In genomic region chr9:64341671-64342070, GRCm38 (mm10) we compare ENCODE assay signal across 8 mouse cellular contexts. TPM values are rescaled to one million over a fixed set of nuclear protein-coding genes. Genes with fewer than 3 reads are reported as not detected.
DNase-seq lines count a peak whose midpoint lies in the region; ATAC-seq and TF ChIP-seq lines count a peak whose summit lies in the region.

No protein-coding gene starts in this region.

- intact Hi-C loops in heart, postnatal 36 days (cut with DNase I): loop anchor here (2.0 to 10.0 kb wide), 3 partner anchors 59 to 619 kb away; partner anchors contain the start of genes Ints14, Rab11a and Tipin

- ATAC-seq in heart, postnatal 0 days (ENCODE audit: insufficient read depth, low read depth): no peak
- no peak for ATAC-seq in hindbrain, embryonic 16.5 days
- ATAC-seq in midbrain, embryonic 14.5 days (ENCODE audit: low FRiP score, low TSS enrichment): no peak
- ATAC-seq in megakaryocyte progenitor cell, adult 5-6 weeks (replicated peaks; ENCODE audit: poor library complexity): no peak

- no peak overlapping the region for H3K4me3 ChIP-seq in heart, postnatal 0 days (ENCODE audit: low read depth, low read length)
- peak overlapping the region; percentile 91 for H3K4me3 ChIP-seq in bone marrow macrophage, adult 2 months (ENCODE audit: insufficient read depth, low read length)
- H3K4me3 ChIP-seq in hindbrain, embryonic 16.5 days (ENCODE audit: low read length): no peak overlapping the region
- peak overlapping the region; percentile 46 for H3K4me3 ChIP-seq in midbrain, embryonic 14.5 days (replicated peaks; ENCODE audit: low read depth, low read length)

- DNase-seq in heart, postnatal 0 days (ENCODE audit: low spot score): no peak
- DNase-seq in heart, postnatal 36 days: no peak
- peak; percentile 3 for DNase-seq in midbrain, embryonic 14.5 days
- no peak for DNase-seq in adrenal gland, adult 8-10 months
- no peak for DNase-seq in cerebellum, adult 18-20 months

- TF ChIP-seq POLR2A in bone marrow macrophage, adult 2 months (IDR thresholded peaks at IDR 0.05; ENCODE audit: borderline replicate concordance, low read depth, low read length): no peak

- H3K9ac ChIP-seq in heart, postnatal 0 days (replicated peaks; ENCODE audit: low read depth, low read length): peak overlapping the region; percentile 85; the same call in 1 of the 2 replicates
- H3K9ac ChIP-seq in hindbrain, embryonic 16.5 days (ENCODE audit: low read depth, low read length): peak overlapping the region; percentile 98; the same call in 1 of the 2 replicates
- H3K9ac ChIP-seq in midbrain, embryonic 14.5 days (replicated peaks; ENCODE audit: low read length): no peak overlapping the region; the same call in 1 of the 2 replicates

- peak overlapping the region; percentile 99; the same call in 1 of the 2 replicates for H3K27ac ChIP-seq in heart, postnatal 0 days (ENCODE audit: low read depth)
- H3K27ac ChIP-seq in bone marrow macrophage, adult 2 months (ENCODE audit: insufficient read depth, low read depth, low read length): no peak overlapping the region
- H3K27ac ChIP-seq in hindbrain, embryonic 16.5 days (ENCODE audit: low read depth, low read length): peak overlapping the region; percentile 98; the same call in 1 of the 2 replicates
- H3K27ac ChIP-seq in midbrain, embryonic 14.5 days (replicated peaks; ENCODE audit: low read depth, low read length): peak overlapping the region; percentile 97

- H3K9me3 ChIP-seq in heart, postnatal 0 days (replicated peaks; ENCODE audit: control insufficient read depth, low read length): no peaks in the 10 kb centered on the region
- no peaks in the 10 kb centered on the region for H3K9me3 ChIP-seq in hindbrain, embryonic 16.5 days (ENCODE audit: control insufficient read depth, low read length)
- H3K9me3 ChIP-seq in midbrain, embryonic 14.5 days (ENCODE audit: control insufficient read depth, low read length): no peaks in the 10 kb centered on the region

- H3K27me3 ChIP-seq in heart, postnatal 0 days (ENCODE audit: control insufficient read depth, insufficient read depth, low read length): no peaks in the 10 kb centered on the region
- H3K27me3 ChIP-seq in hindbrain, embryonic 16.5 days (replicated peaks; ENCODE audit: control insufficient read depth, insufficient read depth, low read length): no peaks in the 10 kb centered on the region
- H3K27me3 ChIP-seq in midbrain, embryonic 14.5 days (ENCODE audit: control insufficient read depth, insufficient read depth, low read length): no peaks in the 10 kb centered on the region

- H3K4me1 ChIP-seq in heart, postnatal 0 days (ENCODE audit: control insufficient read depth, insufficient read depth): peaks cover 10% of the 10 kb centered on the region; the same call in 1 of the 2 replicates
- peaks cover 5% of the 10 kb centered on the region for H3K4me1 ChIP-seq in bone marrow macrophage, adult 2 months (ENCODE audit: control insufficient read depth, insufficient read depth, low read length)
- peaks cover 6% of the 10 kb centered on the region for H3K4me1 ChIP-seq in hindbrain, embryonic 16.5 days (ENCODE audit: control insufficient read depth, insufficient read depth, low read depth, low read length)
- H3K4me1 ChIP-seq in midbrain, embryonic 14.5 days (ENCODE audit: control insufficient read depth, insufficient read depth, low read length): 0 out of 2 replicates have a peak, but pooled peaks cover 9% of the 10 kb centered on the region

- 87% methylated on average over 8 of the region's 8 CpGs for WGBS in heart, postnatal 0 days
- WGBS in hindbrain, embryonic 16.5 days: 87% methylated on average over 8 of the region's 8 CpGs
- WGBS in midbrain, embryonic 14.5 days: 87% methylated on average over 8 of the region's 8 CpGs

- no peak for TF ChIP-seq CTCF in heart, postnatal 0 days (IDR thresholded peaks at IDR 0.05; ENCODE audit: low read depth)
- TF ChIP-seq CTCF in bone marrow macrophage, adult 2 months (IDR thresholded peaks at IDR 0.05; ENCODE audit: low read depth, low read length): no peak

- TF ChIP-seq EP300 in heart, postnatal 0 days (IDR thresholded peaks at IDR 0.05; ENCODE audit: low read depth): no peak

- peak overlapping the region; percentile 86 for H3K4me2 ChIP-seq in heart, postnatal 0 days (ENCODE audit: low read depth, low read length)
- peak overlapping the region; percentile 76 for H3K4me2 ChIP-seq in hindbrain, embryonic 16.5 days (ENCODE audit: low read length)
- H3K4me2 ChIP-seq in midbrain, embryonic 14.5 days (ENCODE audit: low read length): peak overlapping the region; percentile 63

- H3K36me3 ChIP-seq in heart, postnatal 0 days (replicated peaks; ENCODE audit: control insufficient read depth, insufficient read depth, low read length): peaks cover 10% of the 10 kb centered on the region; the same call in 1 of the 2 replicates
- H3K36me3 ChIP-seq in hindbrain, embryonic 16.5 days (ENCODE audit: control insufficient read depth, insufficient read depth, low read length): no peaks in the 10 kb centered on the region
- H3K36me3 ChIP-seq in midbrain, embryonic 14.5 days (ENCODE audit: control insufficient read depth, insufficient read depth, low read length): no peaks in the 10 kb centered on the region

RNA-seq across cellular contexts. Expression of gene Dis3l, which starts 0.6 kb away (rescaled TPM):
- total RNA-seq in heart, postnatal 0 days (2014; rRNA removed; ENCODE audit: low replicate concordance): 11.8 and 18.9 TPM in 2 replicates
- 11.4 and 12.9 TPM in 2 replicates for polyA plus RNA-seq in heart, postnatal 0 days (2015; fragmentation: Nextera tagmentation; extraction: Ambion mirVana)
- 10 to 100 TPM; 24.8 to 28.1 TPM for total RNA-seq in heart, postnatal 36 days (2021)
- 13.2 and 14.7 TPM in 2 replicates for polyA plus RNA-seq in bone marrow macrophage, adult 2 months (2012; ENCODE audit: insufficient read depth, insufficient read length, missing spikeins)
- 20.0 and 22.7 TPM in 2 replicates for polyA plus RNA-seq in hindbrain, embryonic 16.5 days (2015; fragmentation: Nextera tagmentation; extraction: Ambion mirVana)
- polyA plus RNA-seq in midbrain, embryonic 14.5 days (2014; fragmentation: Nextera tagmentation; extraction: Ambion mirVana): 17.1 and 23.9 TPM in 2 replicates
- total RNA-seq in adrenal gland, adult 8-10 months (2022): 10 to 100 TPM; 20.4 to 26.2 (median 23.3) TPM
- total RNA-seq in megakaryocyte progenitor cell, adult 5-6 weeks (2015): 14.2 and 14.9 TPM in 2 replicates
- total RNA-seq in megakaryocyte progenitor cell, adult 5-6 weeks (2017): 17.8 and 20.7 TPM in 2 replicates

RNA-seq across cellular contexts. Expression of gene Megf11, which starts 43.8 kb away (rescaled TPM):
- 0.15 and 0.23 TPM in 2 replicates for total RNA-seq in heart, postnatal 0 days (2014; rRNA removed; ENCODE audit: low replicate concordance)
- polyA plus RNA-seq in heart, postnatal 0 days (2015; fragmentation: Nextera tagmentation; extraction: Ambion mirVana): 0.18 and 0.19 TPM in 2 replicates
- 1 to 10 TPM; 1.6 to 4.6 TPM for total RNA-seq in heart, postnatal 36 days (2021)
- not detected in 2 replicates for polyA plus RNA-seq in bone marrow macrophage, adult 2 months (2012; ENCODE audit: insufficient read depth, insufficient read length, missing spikeins)
- polyA plus RNA-seq in hindbrain, embryonic 16.5 days (2015; fragmentation: Nextera tagmentation; extraction: Ambion mirVana): 20.0 and 20.2 TPM in 2 replicates
- 17.1 and 18.6 TPM in 2 replicates for polyA plus RNA-seq in midbrain, embryonic 14.5 days (2014; fragmentation: Nextera tagmentation; extraction: Ambion mirVana)
- total RNA-seq in adrenal gland, adult 8-10 months (2022): 1 to 10 TPM in 2 of 4 experiments, under 1 TPM in 2; 0.29 to 2.1 (median 1.2) TPM
- not detected in 2 replicates for total RNA-seq in megakaryocyte progenitor cell, adult 5-6 weeks (2015)
- total RNA-seq in megakaryocyte progenitor cell, adult 5-6 weeks (2017): 0.03 TPM in 1 of 2 replicates, not detected in the other

Comparison
In these comparisons a context has a peak if more than half of its experiments do, and no peak if none do; other contexts are left out.
1. H3K4me3 ChIP-seq: peak in bone marrow macrophage, adult 2 months (single experiment) and midbrain, embryonic 14.5 days (single experiment); none in heart, postnatal 0 days (single experiment) and hindbrain, embryonic 16.5 days (single experiment).
2. Peak in every context shown above with its lines, with median percentiles within 50 percentile points of each other: H3K4me2 ChIP-seq.